Mouse (Mus musculus): ENCODE results near the gene Wdr31.

DNA sequence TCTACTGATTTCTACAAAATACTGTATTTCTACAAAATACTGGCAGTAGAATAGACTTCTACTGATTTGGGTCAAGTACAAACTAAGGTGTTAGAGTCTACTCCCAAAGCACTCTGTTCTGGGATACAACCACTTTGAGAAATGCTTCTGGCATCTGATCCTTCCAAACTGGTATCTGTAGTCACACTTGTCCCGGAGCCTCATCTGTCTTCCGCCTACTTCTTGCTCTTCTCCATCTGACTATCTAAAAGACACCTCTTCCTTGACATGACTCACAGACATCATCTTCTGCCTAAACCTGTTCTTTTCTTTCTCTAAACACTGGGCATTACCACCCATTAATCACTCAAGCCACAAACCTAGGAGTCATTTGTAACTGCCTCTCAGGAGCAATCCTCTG is 1.4 kb upstream of the Wdr31 start:
- no peak for TF ChIP-seq CTCF (IDR thresholded peaks at IDR 0.05; ENCODE audit: low read depth)
- TF ChIP-seq EP300 (IDR thresholded peaks at IDR 0.05; ENCODE audit: low read depth): no peak
